Mouse (Mus musculus) MEL (cell line): ENCODE measurements around the gene Tesc. TPM values are rescaled to one million over a fixed set of nuclear protein-coding genes. Genes with fewer than 3 reads are reported as not detected.

ENCODE experiments used
- DNase-seq: peaks from one replicate; pipeline ENCODE4 v3.0.0; 2011; ENCODE audit warnings: low read depth, low spot score
- H3K27ac ChIP-seq: 2 replicates; pipeline ENCODE4 v1.5.1; 2012; ENCODE audit warnings: low read depth, mild to moderate bottlenecking, control low read depth, low read length, moderate library complexity; ENCODE audit not compliant: control insufficient read depth
- H3K27me3 ChIP-seq, 2 experiments: fragments of 150-350 bp in 1 of 2; sonication (generic) in 1 of 2; 2 replicates each; pipeline ENCODE4 v1.6.1; 2012; ENCODE audit warnings: low read length in 2 of 2, mild to moderate bottlenecking in 2 of 2, improper control_type of control experiment in 1 of 2, moderate library complexity in 1 of 2; ENCODE audit not compliant: insufficient read depth in 2 of 2, control insufficient read depth in 1 of 2
- H3K36me3 ChIP-seq, 2 experiments: 2 replicates each; pipeline ENCODE4 v1.6.1; 2012 to 2014; ENCODE audit warnings: low read length in 2 of 2, improper control_type of control experiment in 1 of 2, inconsistent platforms in 1 of 2, mild to moderate bottlenecking in 1 of 2; ENCODE audit not compliant: insufficient read depth in 2 of 2, control insufficient read depth in 1 of 2
- H3K4me1 ChIP-seq, 2 experiments: fragments of 150-350 bp in 1 of 2; sonication (generic) in 1 of 2; 2 replicates each; pipeline ENCODE4 v1.6.1; 2012; ENCODE audit warnings: low read length in 2 of 2, improper control_type of control experiment in 1 of 2, mild to moderate bottlenecking in 1 of 2; ENCODE audit not compliant: insufficient read depth in 2 of 2, control insufficient read depth in 1 of 2
- H3K4me3 ChIP-seq, 2 experiments: fragments of 150-350 bp in 1 of 2; sonication (generic) in 1 of 2; 2 replicates each; pipeline ENCODE4 v1.5.1; 2012; ENCODE audit warnings: low read depth in 2 of 2, low read length in 2 of 2, mild to moderate bottlenecking in 2 of 2, moderate library complexity in 2 of 2, control low read depth in 1 of 2, improper control_type of control experiment in 1 of 2; ENCODE audit not compliant: control insufficient read depth in 1 of 2, insufficient read depth in 1 of 2
- H3K79me2 ChIP-seq: 2 replicates; pipeline ENCODE4 v1.6.1; 2012; ENCODE audit warnings: mild to moderate bottlenecking, low read length, moderate library complexity; ENCODE audit not compliant: control insufficient read depth, poor library complexity, insufficient read depth
- H3K9ac ChIP-seq: 2 replicates; pipeline ENCODE4 v1.6.1; 2012; ENCODE audit warnings: low read depth, mild to moderate bottlenecking, control low read depth, low read length, moderate library complexity; ENCODE audit not compliant: control insufficient read depth, poor library complexity, severe bottlenecking
- H3K9me3 ChIP-seq: fragments of 150-350 bp; sonication (generic); replicated peaks from 2 replicates; pipeline ENCODE4 v1.6.1; 2012; ENCODE audit warnings: mild to moderate bottlenecking, low read length, improper control_type of control experiment, moderate library complexity; ENCODE audit not compliant: insufficient read depth
- BHLHE40 ChIP-seq: IDR thresholded peaks from 2 replicates; pipeline ENCODE4 v1.6.1; 2012; ENCODE audit warnings: low read depth, mild to moderate bottlenecking, inconsistent platforms, low read length, improper control_type of control experiment, borderline replicate concordance
- CHD1 ChIP-seq: IDR thresholded peaks from 2 replicates; pipeline ENCODE4 v1.6.1; 2012; ENCODE audit warnings: low read depth, mild to moderate bottlenecking, inconsistent platforms, low read length, improper control_type of control experiment
- CHD2 ChIP-seq: IDR thresholded peaks from 2 replicates; pipeline ENCODE4 v1.6.1; 2011; ENCODE audit warnings: low read length, improper control_type of control experiment
- HCFC1 ChIP-seq: IDR thresholded peaks from 2 replicates; pipeline ENCODE4 v1.6.1; 2012; ENCODE audit warnings: low read depth, mild to moderate bottlenecking, inconsistent platforms, low read length, improper control_type of control experiment, moderate library complexity
- JUND ChIP-seq: IDR thresholded peaks from 2 replicates; pipeline ENCODE4 v1.6.1; 2011; ENCODE audit warnings: low read depth, mild to moderate bottlenecking, improper control_type of control experiment, low read length
- KAT2A ChIP-seq: conservative IDR thresholded peaks from 2 replicates; pipeline ENCODE4 v1.6.1; 2012; ENCODE audit warnings: low read depth, low read length, improper control_type of control experiment, inconsistent platforms
- MYB ChIP-seq: IDR thresholded peaks from 2 replicates; pipeline ENCODE4 v1.6.1; 2011; ENCODE audit warnings: mild to moderate bottlenecking, low read depth, low read length, improper control_type of control experiment
- MYC ChIP-seq: IDR thresholded peaks from 2 replicates; pipeline ENCODE4 v1.6.1; 2011; ENCODE audit warnings: low read depth, mild to moderate bottlenecking, low read length, improper control_type of control experiment, moderate library complexity
- POLR2AphosphoS2 ChIP-seq: IDR thresholded peaks from 2 replicates; pipeline ENCODE4 v1.6.1; 2011; ENCODE audit warnings: low read length, improper control_type of control experiment
- RAD21 ChIP-seq: IDR thresholded peaks from 2 replicates; pipeline ENCODE4 v1.6.1; 2011; ENCODE audit warnings: mild to moderate bottlenecking, low read depth, low read length, improper control_type of control experiment
- RCOR1 ChIP-seq: IDR thresholded peaks from 2 replicates; pipeline ENCODE4 v1.6.1; 2012; ENCODE audit warnings: low read depth, mild to moderate bottlenecking, inconsistent platforms, low read length, improper control_type of control experiment
- TAL1 ChIP-seq: IDR thresholded peaks from 2 replicates; pipeline ENCODE4 v1.6.1; 2012; ENCODE audit warnings: mild to moderate bottlenecking, inconsistent platforms, low read length, moderate library complexity, mixed read lengths
- UBTF ChIP-seq: IDR thresholded peaks from 2 replicates; pipeline ENCODE4 v1.6.1; 2012; ENCODE audit warnings: low read depth, mild to moderate bottlenecking, inconsistent platforms, low read length, improper control_type of control experiment, moderate library complexity, borderline replicate concordance; ENCODE audit not compliant: insufficient read depth
- USF1 ChIP-seq: IDR thresholded peaks from 2 replicates; pipeline ENCODE4 v1.6.1; 2014; ENCODE audit warnings: low read depth, mild to moderate bottlenecking, inconsistent platforms, low read length, improper control_type of control experiment, moderate library complexity
- ZC3H11A ChIP-seq: IDR thresholded peaks from 2 replicates; pipeline ENCODE4 v1.6.1; 2012; ENCODE audit warnings: low read depth, mild to moderate bottlenecking, inconsistent platforms, low read length, improper control_type of control experiment
- ZKSCAN1 ChIP-seq: IDR thresholded peaks from 2 replicates; pipeline ENCODE4 v1.6.1; 2012; ENCODE audit warnings: low read depth, mild to moderate bottlenecking, inconsistent platforms, low read length, improper control_type of control experiment, moderate library complexity
- ZMIZ1 ChIP-seq: IDR thresholded peaks from 2 replicates; pipeline ENCODE4 v1.6.1; 2012; ENCODE audit warnings: low read depth, mild to moderate bottlenecking, inconsistent platforms, low read length, improper control_type of control experiment, moderate library complexity
- polyA plus RNA-seq, 2 experiments: library from polyadenylated mRNA; stranded (reverse) in 1 of 2; unstranded in 1 of 2; fragments of >175 nt in 1 of 2; fragments of >200 nt in 1 of 2; gene quantifications; 2 replicates each; pipeline versions ENCODE4 v1.2.1 to v1.2.4; 2012; ENCODE audit warnings: low replicate concordance in 2 of 2, low read depth in 1 of 2; ENCODE audit not compliant: insufficient read length in 2 of 2, insufficient read depth in 1 of 2, missing spikeins in 1 of 2
- total RNA-seq: library from RNA; depleted of rRNA; stranded (reverse); fragments of 300-350 nt; gene quantifications from 2 replicates; pipeline ENCODE4 v1.2.3, GENCODE M21; 2012

Gene Tesc
- total and polyA plus RNA-seq, 3 experiments, result 0.07 TPM; not detected in 2

- H3K27ac ChIP-seq, result no peak overlapping the region
- no peaks in the 10 kb centered on the region for H3K9me3 ChIP-seq
- no peaks in the 10 kb centered on the region for H3K79me2 ChIP-seq
- no peak overlapping the region for H3K4me3 ChIP-seq
- no peaks in the 10 kb centered on the region for H3K27me3 ChIP-seq
- no peaks in the 10 kb centered on the region for H3K4me1 ChIP-seq
- no peaks in the 10 kb centered on the region for H3K36me3 ChIP-seq
- DNase-seq, result no peak
- no peak overlapping the region for H3K9ac ChIP-seq
- TF ChIP-seq HCFC1, result no peak
- TF ChIP-seq BHLHE40, result no peak
- no peak for TF ChIP-seq RCOR1
- no peak for TF ChIP-seq JUND
- TF ChIP-seq ZC3H11A, result no peak
- TF ChIP-seq ZMIZ1, result no peak
- no peak for TF ChIP-seq TAL1
- no peak for TF ChIP-seq MYC
- TF ChIP-seq MYB, result no peak
- no peak for TF ChIP-seq RAD21
Measured at GRCm38 (mm10) chr5:118039241-118039668, 11.7 kb downstream of the Tesc start.

- no peak for TF ChIP-seq ZMIZ1
- TF ChIP-seq KAT2A, result no peak
- TF ChIP-seq RCOR1, result no peak
- no peak for TF ChIP-seq CHD2
- no peak for TF ChIP-seq POLR2AphosphoS2
- no peak for TF ChIP-seq UBTF
- no peak for TF ChIP-seq ZC3H11A
- no peak for TF ChIP-seq USF1
- TF ChIP-seq ZKSCAN1, result no peak
- no peak for TF ChIP-seq TAL1
- TF ChIP-seq CHD1, result no peak
- TF ChIP-seq, all 39 proteins: peak for 0
- no peaks in the 10 kb centered on the region for H3K27me3 ChIP-seq
- no peaks in the 10 kb centered on the region for H3K9me3 ChIP-seq
- no peak for DNase-seq
- no peak overlapping the region for H3K4me3 ChIP-seq
- no peak overlapping the region for H3K9ac ChIP-seq
- H3K27ac ChIP-seq, result no peak overlapping the region
- no peaks in the 10 kb centered on the region for H3K4me1 ChIP-seq
- no peaks in the 10 kb centered on the region for H3K36me3 ChIP-seq
- H3K79me2 ChIP-seq, result no peaks in the 10 kb centered on the region
Measured at GRCm38 (mm10) chr5:118042599-118042998, 15.1 kb downstream of the Tesc start.
